Mouse (Mus musculus): Measurements from ENCODE around the gene Negr1.

DNA sequence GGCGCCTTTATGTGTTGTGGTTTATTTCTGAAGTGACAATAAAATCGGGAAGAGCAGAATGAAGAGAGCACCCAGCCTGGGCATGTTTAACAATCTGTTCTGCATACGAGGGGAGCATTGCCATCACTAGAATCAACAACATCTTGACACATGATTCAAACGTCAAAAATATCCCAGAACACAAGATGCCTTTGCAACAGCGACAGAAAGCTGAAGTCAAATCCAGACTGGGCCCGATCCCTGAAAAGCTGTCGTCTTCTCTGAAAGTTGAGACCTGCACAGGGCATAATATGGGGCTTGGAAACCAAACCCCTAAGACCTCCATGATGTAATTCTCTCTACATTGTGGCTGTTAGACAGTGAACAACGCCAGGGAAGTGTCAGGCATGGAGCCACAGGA is 642.0 kb downstream of the Negr1 start:
- no peak for TF ChIP-seq CTCF (conservative IDR thresholded peaks at IDR 0.05; ENCODE audit: insufficient read depth, insufficient read length, low read depth, low read length)
- no peak for TF ChIP-seq POLR2A (IDR thresholded peaks at IDR 0.05; ENCODE audit: low read depth, low read length)

All from kidney, adult 2 months (tissue).